Mouse (Mus musculus) liver, embryonic 14.5 days (tissue): ENCODE results near the gene Nomo1.

Experiments used
- CTCF ChIP-seq: IDR thresholded peaks from 2 replicates; pipeline ENCODE4 v1.5.1; 2016; ENCODE audit warnings: antibody characterized with exemption, low read depth, control low read depth
- EP300 ChIP-seq: IDR thresholded peaks from 2 replicates; pipeline ENCODE4 v1.6.1; 2016; ENCODE audit warnings: antibody characterized with exemption, low read depth

DNA sequence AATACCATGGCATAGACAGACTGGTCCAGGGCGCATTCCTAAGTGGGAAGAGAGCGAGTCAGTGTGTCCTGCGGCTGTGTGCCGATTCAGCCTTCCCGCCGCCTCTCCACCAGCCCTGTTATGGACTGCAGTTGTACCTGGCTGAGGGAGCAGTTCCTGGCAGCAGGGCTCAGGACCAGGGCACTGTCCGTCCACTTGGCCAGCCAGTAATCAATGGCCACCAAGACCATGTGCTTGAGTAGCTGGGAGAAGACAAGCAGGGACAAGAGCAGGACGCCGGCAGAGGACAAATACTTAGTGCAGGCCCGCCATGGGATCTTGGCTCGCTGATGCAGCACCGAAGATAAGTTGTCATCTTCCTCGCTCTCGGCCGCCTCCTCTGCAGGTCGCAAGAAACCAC is 83.5 kb downstream of the Nomo1 start:
- TF ChIP-seq CTCF = no peak
- TF ChIP-seq EP300 = no peak
